Mouse (Mus musculus): ENCODE data around the gene Dnajb8.

Gene Dnajb8

GRCm38 (mm10) chr6:88221968-88222367 lies at the start of gene Dnajb8:
Dnajb8 (plus strand) TSS chr6:88222268.
- DNase-seq = no peak

- DNase-seq = no peak
Measured at GRCm38 (mm10) chr6:88174191-88174590, 47.9 kb upstream of the Dnajb8 start.

GRCm38 (mm10) chr6:88174676-88175075 lies 47.4 kb upstream of the Dnajb8 start:
- no peak for DNase-seq

- no peak for DNase-seq
Measured at GRCm38 (mm10) chr6:88184671-88185070, 37.4 kb upstream of the Dnajb8 start.

- DNase-seq = no peak
Measured at GRCm38 (mm10) chr6:88188148-88188547, 33.9 kb upstream of the Dnajb8 start.

- DNase-seq = peak; percentile 91
Measured at GRCm38 (mm10) chr6:88189312-88190042, 32.6 kb upstream of the Dnajb8 start.

GRCm38 (mm10) chr6:88190043-88190309 lies 32.1 kb upstream of the Dnajb8 start:
- no peak for DNase-seq

GRCm38 (mm10) chr6:88190310-88191023 lies 31.6 kb upstream of the Dnajb8 start:
- DNase-seq = no peak

GRCm38 (mm10) chr6:88191024-88191365 lies 31.1 kb upstream of the Dnajb8 start:
- DNase-seq = no peak

GRCm38 (mm10) chr6:88191411-88192070 lies 30.5 kb upstream of the Dnajb8 start:
- no peak for DNase-seq

- no peak for DNase-seq
Measured at GRCm38 (mm10) chr6:88192756-88193155, 29.3 kb upstream of the Dnajb8 start.

- DNase-seq = peak; percentile 32
Measured at GRCm38 (mm10) chr6:88193433-88194052, 28.5 kb upstream of the Dnajb8 start, which contains the start of gene Gata2. Gata2 (plus strand) TSS chr6:88193891.

GRCm38 (mm10) chr6:88194053-88194977 lies 27.8 kb upstream of the Dnajb8 start:
- DNase-seq = peak; percentile 60

GRCm38 (mm10) chr6:88194978-88195325 lies 27.1 kb upstream of the Dnajb8 start:
- no peak for DNase-seq

- DNase-seq = no peak
Measured at GRCm38 (mm10) chr6:88196054-88196732, 25.9 kb upstream of the Dnajb8 start.

- no peak for DNase-seq
Measured at GRCm38 (mm10) chr6:88196733-88197312, 25.2 kb upstream of the Dnajb8 start.

GRCm38 (mm10) chr6:88197313-88198069 lies 24.6 kb upstream of the Dnajb8 start:
- DNase-seq = peak; percentile 15

- peak; percentile 30 for DNase-seq
Measured at GRCm38 (mm10) chr6:88198070-88198940, 23.8 kb upstream of the Dnajb8 start.

- DNase-seq = peak; percentile 32
Measured at GRCm38 (mm10) chr6:88199001-88199717, 22.9 kb upstream of the Dnajb8 start.

Data from thymus, postnatal 4 days (tissue).